In the genomic region with DNA sequence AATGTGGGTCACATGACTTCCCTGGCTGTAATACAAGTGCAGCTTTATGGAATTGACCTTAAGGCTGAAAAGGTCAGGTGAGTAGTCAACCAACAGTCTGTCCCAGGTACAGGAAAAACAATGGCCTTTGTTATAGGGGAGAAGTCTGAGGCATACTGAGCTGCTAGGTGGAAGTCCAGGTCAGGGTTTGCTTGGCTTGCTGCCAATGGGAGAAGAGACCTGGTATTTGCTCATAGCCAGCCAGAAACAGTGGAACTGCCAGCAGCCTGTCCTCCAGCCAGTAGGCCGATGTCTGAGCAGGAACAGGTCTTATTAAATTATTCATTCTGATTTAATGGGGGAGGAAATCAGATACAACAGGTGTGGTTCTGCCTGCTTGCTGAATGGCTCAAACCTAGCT, we compare ENCODE assay signal across 10 mouse cellular contexts. TPM values are rescaled to one million over a fixed set of nuclear protein-coding genes. Genes with fewer than 3 reads are reported as not detected.
A peak's percentile ranks its signal among the peaks of the same experiment; 100 is the strongest.
DNase-seq lines count a peak whose midpoint lies in the region; ATAC-seq lines count a peak whose summit lies in the region.
"Had no signal": no experiment of that assay in that cellular context is flagged by ENCODE, and none has a peak within 500 bp of the region (broad histone marks: within the 10 kb centered on the region; RNA-seq: fewer than 3 reads in every experiment).

No protein-coding gene starts in this region.

- H3K27me3 ChIP-seq in limb, embryonic 10.5 days (ENCODE audit: low read depth, poor library complexity, severe bottlenecking): no peaks in the 10 kb centered on the region
- H3K27me3 ChIP-seq in hindbrain, embryonic 14.5 days (ENCODE audit: control insufficient read depth, insufficient read depth, low read length): no peaks in the 10 kb centered on the region
- H3K27me3 ChIP-seq: embryonic facial prominence, embryonic 13.5 days; heart, embryonic 15.5 days; limb, embryonic 12.5 days had no signal

- no peaks in the 10 kb centered on the region for H3K36me3 ChIP-seq in limb, embryonic 10.5 days
- H3K36me3 ChIP-seq in hindbrain, embryonic 14.5 days (replicated peaks; ENCODE audit: control insufficient read depth, insufficient read depth): no peaks in the 10 kb centered on the region
- H3K36me3 ChIP-seq: embryonic facial prominence, embryonic 13.5 days; heart, embryonic 15.5 days; limb, embryonic 12.5 days had no signal

- no peaks in the 10 kb centered on the region for H3K9me3 ChIP-seq in limb, embryonic 10.5 days (replicated peaks)
- no peaks in the 10 kb centered on the region for H3K9me3 ChIP-seq in hindbrain, embryonic 14.5 days (ENCODE audit: control insufficient read depth, low read length)
- H3K9me3 ChIP-seq: embryonic facial prominence, embryonic 13.5 days; heart, embryonic 15.5 days; limb, embryonic 12.5 days had no signal

- H3K4me2 ChIP-seq in hindbrain, embryonic 14.5 days (replicated peaks): no peak overlapping the region
- H3K4me2 ChIP-seq: embryonic facial prominence, embryonic 13.5 days; heart, embryonic 15.5 days; limb, embryonic 12.5 days had no signal

- DNase-seq in retina, postnatal 1 day: peak; percentile 11
- no peak for DNase-seq in retina, embryonic 14.5 days (ENCODE audit: low spot score)
- DNase-seq in heart, postnatal 10 days: peak; percentile 22 to 36
- peak; percentile 90 for DNase-seq in kidney, postnatal 14 days
- peak; percentile 29 to 40 for DNase-seq in urinary bladder, postnatal 36 days (ENCODE audit: low spot score in 2 of 2)
- no peak for DNase-seq in limb, embryonic 10.5 days (ENCODE audit: low spot score)
- no peak for DNase-seq in hindbrain, embryonic 14.5 days (ENCODE audit: low spot score)

- no peak overlapping the region for H3K4me3 ChIP-seq in limb, embryonic 10.5 days
- H3K4me3 ChIP-seq in hindbrain, embryonic 14.5 days (replicated peaks; ENCODE audit: low read length): no peak overlapping the region
- H3K4me3 ChIP-seq: embryonic facial prominence, embryonic 13.5 days; heart, embryonic 15.5 days; limb, embryonic 12.5 days had no signal

- ATAC-seq in hindbrain, embryonic 14.5 days (ENCODE audit: low FRiP score): no peak

- intact Hi-C loops in heart, postnatal 10 days (cut with DNase I): no loop called here

- no peak overlapping the region for H3K27ac ChIP-seq in limb, embryonic 10.5 days
- no peak overlapping the region for H3K27ac ChIP-seq in hindbrain, embryonic 14.5 days
- H3K27ac ChIP-seq: embryonic facial prominence, embryonic 13.5 days; heart, embryonic 15.5 days; limb, embryonic 12.5 days had no signal

- no peaks in the 10 kb centered on the region for H3K4me1 ChIP-seq in limb, embryonic 10.5 days
- no peaks in the 10 kb centered on the region for H3K4me1 ChIP-seq in hindbrain, embryonic 14.5 days (replicated peaks; ENCODE audit: control insufficient read depth, insufficient read depth, low read length)

- 92% methylated on average over 1 of the region's 1 CpGs for WGBS in limb, embryonic 10.5 days
- whole genome bisulfite sequencing in hindbrain, embryonic 14.5 days: 58% methylated on average over 1 of the region's 1 CpGs

- H3K9ac ChIP-seq in hindbrain, embryonic 14.5 days: no peak overlapping the region
- H3K9ac ChIP-seq: embryonic facial prominence, embryonic 13.5 days; heart, embryonic 15.5 days; limb, embryonic 12.5 days had no signal

RNA-seq across cellular contexts. Expression of a gene that starts 55.6 kb away (rescaled TPM):
- total RNA-seq in heart, postnatal 10 days (2021): 10 to 100 TPM; 78.7 to 88.7 TPM
- 37.5 and 45.9 TPM in 2 replicates for polyA plus RNA-seq in limb, embryonic 10.5 days (2016; fragmentation: Nextera tagmentation; extraction: Ambion mirVana)
- 42.3 and 45.4 TPM in 2 replicates for polyA plus RNA-seq in hindbrain, embryonic 14.5 days (2014; fragmentation: Nextera tagmentation; extraction: Ambion mirVana)

Comparison
In these comparisons a context has a peak if more than half of its experiments do, and no peak if none do; other contexts are left out.
1. DNase-seq: peak in retina, postnatal 1 day (single experiment), heart, postnatal 10 days (2 of 2), kidney, postnatal 14 days (single experiment) and urinary bladder, postnatal 36 days (2 of 2); none in retina, embryonic 14.5 days (single experiment), limb, embryonic 10.5 days (single experiment) and hindbrain, embryonic 14.5 days (single experiment).